ENCODE assay signal across 22 mouse cellular contexts in genomic region chr3:34006824-34007223, GRCm38 (mm10).
"Had no signal": no experiment of that assay in that cellular context is flagged by ENCODE, and none has a peak within 500 bp of the region (broad histone marks: within the 10 kb centered on the region; RNA-seq: fewer than 3 reads in every experiment).

No protein-coding gene starts in this region.

- H3K27me3 ChIP-seq: limb, embryonic 13.5 days; liver, embryonic 12.5 days; liver, embryonic 15.5 days; lung, embryonic 15.5 days; megakaryocyte, embryonic 14.5 days; midbrain, embryonic 13.5 days; neural tube, embryonic 13.5 days had no signal

- H3K9me3 ChIP-seq: limb, embryonic 10.5 days; limb, embryonic 13.5 days; liver, embryonic 12.5 days; liver, embryonic 15.5 days; lung, embryonic 15.5 days; midbrain, embryonic 10.5 days; midbrain, embryonic 13.5 days; neural tube, embryonic 13.5 days had no signal

- H3K4me1 ChIP-seq: liver, embryonic 12.5 days; liver, embryonic 15.5 days; lung, embryonic 15.5 days; megakaryocyte, embryonic 14.5 days; midbrain, embryonic 13.5 days; neural tube, embryonic 13.5 days had no signal

- H3K4me3 ChIP-seq: limb, embryonic 10.5 days; limb, embryonic 13.5 days; liver, embryonic 12.5 days; liver, embryonic 15.5 days; lung, embryonic 15.5 days; megakaryocyte, embryonic 14.5 days; midbrain, embryonic 10.5 days; midbrain, embryonic 13.5 days; myocyte; neural tube, embryonic 13.5 days had no signal

- H3K27ac ChIP-seq: limb, embryonic 10.5 days; limb, embryonic 13.5 days; liver, embryonic 12.5 days; liver, embryonic 15.5 days; lung, embryonic 15.5 days; midbrain, embryonic 10.5 days; midbrain, embryonic 13.5 days; neural tube, embryonic 13.5 days had no signal

- H3K36me3 ChIP-seq: limb, embryonic 10.5 days; limb, embryonic 13.5 days; liver, embryonic 12.5 days; liver, embryonic 15.5 days; lung, embryonic 15.5 days; midbrain, embryonic 10.5 days; midbrain, embryonic 13.5 days; neural tube, embryonic 13.5 days had no signal

- H3K4me2 ChIP-seq: limb, embryonic 13.5 days; liver, embryonic 12.5 days; liver, embryonic 15.5 days; lung, embryonic 15.5 days; midbrain, embryonic 13.5 days; neural tube, embryonic 13.5 days had no signal

- DNase-seq: kidney, adult 18-20 months; kidney, postnatal 14 days; kidney, postnatal 4 days; layer of hippocampus, adult 9-11 months; liver; lung, postnatal 10 days; right cerebral cortex, adult 18-20 months; right cerebral cortex, postnatal 14 days; spleen, adult 18-20 months; thymus, adult 2 months; thymus, postnatal 14 days had no signal

- ATAC-seq: liver, embryonic 12.5 days; midbrain, embryonic 13.5 days; midbrain, embryonic 16.5 days had no signal

- H3K9ac ChIP-seq: limb, embryonic 13.5 days; liver, embryonic 12.5 days; liver, embryonic 15.5 days; lung, embryonic 15.5 days; midbrain, embryonic 13.5 days; neural tube, embryonic 13.5 days had no signal
